Mouse (Mus musculus) heart, adult 9 months (tissue): ENCODE data around the gene Brat1.

Experiments
- DNase-seq, 2 experiments: peaks; one replicate each; pipeline ENCODE4 v3.0.0; 2022; ENCODE audit warnings: low spot score in 2 of 2

Gene Brat1

DNA sequence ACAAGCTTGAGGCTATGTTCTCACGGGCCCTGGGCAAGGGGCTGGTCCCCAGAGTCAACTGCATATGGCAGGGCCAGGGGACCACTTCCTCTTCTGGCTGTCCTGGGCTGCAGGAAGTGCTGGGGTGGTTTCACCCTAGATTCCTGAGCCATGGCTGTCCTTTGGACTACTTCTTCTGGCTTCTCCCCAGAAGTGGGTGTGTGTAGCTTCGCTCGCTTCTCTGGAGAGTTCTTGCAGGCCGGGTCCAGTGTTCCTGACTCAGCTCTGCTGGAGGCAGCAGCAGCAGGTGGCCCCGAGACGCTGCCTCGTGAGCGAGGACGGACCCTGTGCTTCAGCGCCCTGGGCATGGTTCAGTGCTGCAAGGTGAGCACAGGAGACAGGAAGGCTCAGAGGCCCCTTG lies 43.6 kb downstream of the Brat1 start:
- DNase-seq: peak in 1 of 2 experiments; percentile 53

DNA sequence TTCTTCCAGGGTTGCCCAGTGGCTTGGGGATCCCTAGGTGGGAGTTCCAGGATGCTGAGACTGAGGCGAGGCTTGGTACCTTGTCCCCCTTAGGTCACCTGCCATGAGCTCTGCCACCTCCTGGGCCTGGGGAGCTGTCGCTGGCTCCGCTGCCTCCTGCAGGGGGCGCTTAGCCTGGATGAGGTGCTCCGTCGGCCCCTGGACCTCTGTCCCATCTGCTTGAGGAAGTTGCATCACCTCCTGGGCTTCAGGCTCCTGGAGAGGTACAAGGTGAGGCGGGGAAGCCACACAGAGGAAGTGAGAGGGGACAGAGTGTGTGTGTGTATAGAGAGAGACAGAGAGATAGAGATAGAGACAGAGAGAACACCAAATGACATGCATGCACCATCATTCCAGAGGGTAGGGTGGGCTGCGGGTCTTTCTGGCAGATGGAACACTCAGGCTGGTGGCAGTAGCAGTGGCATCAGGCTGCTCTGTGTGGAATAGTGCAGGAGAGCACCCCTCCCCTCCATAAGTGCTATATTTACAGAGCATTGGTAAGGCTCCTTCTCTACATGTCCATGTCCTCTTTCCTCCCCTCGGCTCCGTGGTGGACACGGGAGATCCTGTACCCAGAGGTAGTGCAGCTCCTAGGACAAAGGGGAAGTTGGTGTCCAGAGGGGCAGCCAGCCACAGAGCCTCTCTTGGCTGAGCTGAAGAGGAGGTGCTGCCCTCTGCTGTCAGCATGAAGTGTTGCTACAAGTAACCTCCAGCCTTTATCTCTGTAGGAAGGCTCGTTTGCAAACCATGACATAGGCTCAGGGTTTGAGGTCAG lies 44.5 kb downstream of the Brat1 start:
- peak; percentile 71 to 78 for DNase-seq

DNA sequence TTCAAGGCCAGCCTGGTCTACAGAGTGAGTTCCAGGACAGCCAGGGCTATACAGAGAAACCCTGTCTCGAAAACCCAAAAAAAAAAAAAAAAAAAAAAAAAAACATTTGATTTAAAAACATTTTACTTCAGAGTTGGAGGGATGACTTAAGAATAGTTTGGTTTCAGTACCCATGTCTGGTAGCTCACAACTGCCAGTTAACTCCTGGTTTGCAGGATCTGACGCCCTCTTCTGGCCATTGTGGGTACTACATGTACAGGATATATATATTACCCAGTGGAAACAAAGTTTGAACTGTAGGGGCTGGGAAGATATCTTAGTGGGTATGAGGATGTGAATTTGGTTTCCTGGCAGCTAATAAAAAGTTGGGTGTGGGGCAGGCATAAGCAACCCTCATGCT lies 46.1 kb downstream of the Brat1 start:
- no peak for DNase-seq

DNA sequence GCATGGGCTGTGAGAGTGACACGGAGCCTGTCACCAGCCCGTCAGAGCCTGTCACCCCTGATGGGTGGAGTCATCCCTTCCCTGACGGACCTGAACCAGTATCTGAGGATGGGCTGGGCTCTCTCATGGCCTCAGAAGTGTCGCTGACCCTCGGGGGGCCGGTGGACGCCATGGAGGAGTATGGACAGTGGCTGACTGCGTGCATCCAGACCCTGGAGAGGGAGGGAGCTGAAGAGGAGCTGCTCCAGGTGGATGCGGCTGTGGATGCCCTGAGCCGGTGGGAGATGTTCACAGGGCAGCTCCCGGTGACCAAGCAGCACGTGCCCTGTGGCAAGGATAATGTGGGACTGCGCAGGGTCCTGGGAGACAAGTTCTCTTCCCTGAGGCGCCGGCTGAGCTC lies 47.2 kb downstream of the Brat1 start:
- DNase-seq: no peak

DNA sequence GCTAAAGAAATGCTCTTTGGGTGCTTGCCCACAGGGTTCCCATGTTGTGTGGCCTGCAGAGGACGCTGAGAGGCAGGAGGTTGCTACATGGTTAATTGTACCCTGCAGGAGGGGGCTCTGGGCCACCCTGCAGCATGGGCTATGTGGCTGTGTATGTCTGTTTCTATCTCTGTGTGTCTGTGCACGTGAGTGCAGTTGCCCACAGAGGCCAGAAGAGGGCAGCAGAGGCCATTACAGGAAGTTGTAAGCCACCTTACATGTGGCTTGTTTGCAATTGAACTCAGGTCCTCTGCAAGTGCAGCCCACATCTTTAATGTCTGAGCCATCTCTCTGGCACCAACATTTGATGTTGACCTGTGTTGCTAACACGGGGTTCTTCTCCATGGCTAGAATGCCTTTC lies 47.8 kb downstream of the Brat1 start:
- no peak for DNase-seq

DNA sequence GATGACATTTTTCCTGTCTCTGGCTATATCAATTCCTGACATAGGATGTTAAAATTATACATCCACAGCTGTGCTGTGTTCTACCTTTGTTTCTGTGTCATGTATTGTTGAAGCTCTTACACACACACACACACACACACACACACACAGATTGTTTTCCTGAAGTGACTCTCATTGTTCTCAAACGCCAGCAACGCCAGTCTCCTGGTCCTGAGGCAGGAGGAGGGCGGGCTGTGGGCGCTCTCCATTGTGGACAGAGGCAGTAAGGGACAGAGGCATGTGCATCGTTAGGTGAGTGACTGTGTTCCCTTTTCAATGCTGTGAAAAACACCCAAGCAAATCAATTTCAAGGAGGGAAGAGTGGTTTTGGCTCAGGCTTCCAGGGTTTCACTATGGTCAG lies 48.4 kb downstream of the Brat1 start:
- DNase-seq: no peak

DNA sequence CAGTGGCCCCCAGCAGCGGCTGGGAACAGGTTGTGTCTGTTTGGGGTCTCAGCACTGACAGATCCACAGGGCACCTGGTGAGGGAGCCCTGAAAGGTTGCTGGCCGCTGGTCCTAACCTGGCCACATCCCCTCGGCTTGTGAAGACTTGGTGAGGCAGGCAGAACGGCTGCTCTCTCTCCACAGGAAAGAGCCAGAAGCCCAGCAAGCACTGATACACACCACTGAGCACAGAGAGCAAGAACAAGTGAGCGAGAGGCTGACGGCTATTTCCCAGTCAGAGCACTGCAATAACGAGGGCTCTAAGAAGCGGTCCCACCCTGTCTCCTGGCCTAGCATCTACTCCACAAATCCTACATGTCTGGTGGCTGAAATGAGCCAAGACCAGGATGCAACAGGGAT lies 54.1 kb downstream of the Brat1 start:
- no peak for DNase-seq

DNA sequence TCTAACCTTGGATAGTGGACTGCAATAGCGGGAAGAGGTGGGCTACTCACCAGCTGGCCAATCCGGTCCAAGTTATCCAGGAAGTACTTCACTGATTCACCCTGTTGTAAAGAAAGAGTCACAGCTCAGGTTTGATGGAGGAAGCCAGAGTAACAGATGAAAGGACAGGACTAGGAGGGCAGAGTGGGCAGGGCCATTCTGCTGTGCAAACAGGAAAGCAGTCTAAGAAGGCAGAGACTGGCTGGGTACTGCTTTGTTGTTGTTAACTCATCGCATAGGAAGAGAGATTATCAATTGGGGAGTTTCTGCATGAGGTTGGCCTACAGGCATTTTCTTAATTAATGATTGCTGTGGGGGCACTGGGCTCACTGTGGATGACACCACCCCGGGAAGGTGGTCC lies 57.7 kb downstream of the Brat1 start:
- DNase-seq: no peak

DNA sequence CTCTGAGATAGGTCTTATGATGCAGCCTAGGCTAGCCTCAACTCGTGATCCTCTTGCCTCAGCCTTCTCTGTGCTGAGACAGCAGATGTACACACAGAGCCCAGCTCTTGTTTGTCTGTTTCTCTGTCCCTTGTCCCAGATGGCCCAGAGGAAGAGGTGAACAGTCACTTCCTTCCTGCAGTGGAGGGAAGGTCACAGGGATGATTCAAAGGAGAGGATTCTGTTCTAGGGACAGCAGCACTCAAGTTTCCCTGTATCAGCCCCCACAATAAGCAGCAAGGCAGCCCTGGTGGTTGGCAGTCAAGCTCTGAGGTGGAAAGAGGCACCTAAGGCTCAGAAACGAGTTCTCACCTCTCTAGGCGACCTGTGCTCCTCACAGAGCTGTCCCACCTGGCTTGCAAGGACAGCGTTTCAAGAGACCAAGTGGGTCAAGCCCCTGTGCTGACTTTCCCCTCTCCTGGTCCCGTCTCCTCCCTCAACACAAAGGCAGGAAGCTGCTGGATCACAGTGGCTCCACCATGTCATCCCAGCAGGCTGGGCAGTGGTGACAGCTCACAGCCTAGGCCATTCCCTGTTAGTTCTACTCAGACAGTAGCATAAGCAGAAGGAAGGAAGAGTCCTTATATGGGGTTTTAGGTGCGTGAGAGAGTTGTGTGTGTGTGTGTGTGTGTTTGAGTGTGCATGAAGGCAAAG lies 60.3 kb downstream of the Brat1 start:
- peak; percentile 57 to 72 for DNase-seq

DNA sequence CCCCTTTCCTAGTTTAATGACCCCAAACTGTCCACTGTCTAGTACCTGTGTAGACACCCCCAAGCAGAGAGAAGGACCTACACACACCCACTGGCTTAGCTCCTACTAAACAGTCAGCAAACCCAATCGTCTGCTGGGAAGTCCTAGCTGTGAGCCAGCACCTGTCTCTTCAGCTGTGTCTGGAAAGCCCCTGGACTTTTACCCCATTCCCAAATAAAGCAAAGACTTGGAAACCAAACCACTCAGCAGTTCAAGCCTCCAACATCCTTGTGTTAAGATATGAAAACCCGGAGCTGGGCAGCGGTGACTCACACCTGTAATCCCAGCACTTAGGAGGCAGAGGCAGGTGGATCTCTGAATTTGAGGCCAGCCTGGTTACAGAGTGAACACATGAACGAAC lies 61.8 kb downstream of the Brat1 start:
- DNase-seq: no peak

DNA sequence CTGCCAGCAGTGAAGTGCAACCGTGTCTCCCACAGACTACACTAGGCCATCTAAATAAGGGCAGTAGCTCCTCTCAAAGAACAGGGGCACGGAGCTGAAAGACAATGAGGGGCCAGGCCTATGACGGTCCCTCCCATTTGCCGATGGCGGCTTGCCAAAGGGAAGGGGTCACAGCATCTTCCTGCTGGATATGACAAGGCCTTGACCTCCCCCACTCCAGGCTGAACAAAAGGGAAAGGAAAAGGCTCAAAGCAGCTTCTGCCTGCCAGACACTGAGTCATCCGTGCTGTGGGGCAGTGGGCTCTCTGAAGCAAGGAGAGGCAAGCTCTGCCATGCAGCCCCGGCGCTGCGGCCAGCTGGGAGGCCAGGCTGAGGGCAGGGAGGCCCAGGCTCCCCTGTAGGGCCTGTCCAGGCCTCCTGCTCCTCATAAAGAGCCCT lies 62.9 kb downstream of the Brat1 start:
- peak; percentile 88 to 89 for DNase-seq

DNA sequence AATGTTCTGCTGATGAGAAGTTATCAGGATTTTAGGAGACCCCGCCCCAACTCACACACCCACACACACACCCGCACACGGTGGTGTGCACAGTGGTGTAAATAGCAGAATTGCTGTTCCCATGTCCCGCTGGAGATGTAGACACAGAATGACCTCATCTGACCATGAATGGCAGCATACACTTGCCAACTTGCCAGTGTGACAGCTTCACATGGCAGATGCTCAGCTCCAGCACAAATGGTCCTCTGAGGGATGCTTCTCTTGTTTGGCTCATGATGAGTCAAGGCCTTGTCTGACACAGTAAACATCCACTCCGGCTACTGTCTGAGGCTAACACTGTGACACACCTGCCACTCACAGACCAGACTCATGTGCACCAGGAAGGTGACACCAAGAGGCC lies 63.5 kb downstream of the Brat1 start:
- DNase-seq: no peak
